ENCODE assay signal across 31 mouse cellular contexts in the genomic region with DNA sequence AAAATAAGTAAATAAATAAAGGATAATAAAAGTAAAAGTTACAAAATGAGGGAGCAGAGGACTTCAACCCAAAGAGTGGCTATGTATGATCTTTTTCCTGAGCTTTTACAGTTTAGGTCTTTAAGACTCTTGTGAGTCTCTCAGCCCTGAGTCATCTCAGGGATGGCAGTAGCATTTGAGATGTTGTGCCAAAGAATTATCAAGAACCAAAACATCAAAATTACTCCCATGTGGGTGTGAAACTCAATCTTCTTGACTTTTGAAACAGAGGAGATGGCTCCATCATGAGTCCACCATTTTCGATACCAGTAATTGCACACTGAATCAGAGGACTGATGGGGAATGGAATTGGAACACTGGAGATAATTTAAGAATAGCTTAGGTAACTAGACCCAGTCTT.
"Had no signal": no experiment of that assay in that cellular context is flagged by ENCODE, and none has a peak within 500 bp of the region (broad histone marks: within the 10 kb centered on the region; RNA-seq: fewer than 3 reads in every experiment).

No protein-coding gene starts in this region.

- H3K27ac ChIP-seq: limb, embryonic 10.5 days; limb, embryonic 12.5 days; limb, embryonic 13.5 days; limb, embryonic 15.5 days; liver, embryonic 12.5 days; liver, embryonic 13.5 days; liver, embryonic 14.5 days; liver, embryonic 15.5 days; lung, embryonic 15.5 days; macrophage; midbrain, embryonic 10.5 days; midbrain, embryonic 12.5 days; midbrain, embryonic 13.5 days; midbrain, embryonic 15.5 days; neural tube, embryonic 12.5 days had no signal

- H3K27me3 ChIP-seq: limb, embryonic 12.5 days; limb, embryonic 13.5 days; limb, embryonic 15.5 days; liver, embryonic 12.5 days; liver, embryonic 13.5 days; liver, embryonic 15.5 days; lung, embryonic 15.5 days; megakaryocyte, embryonic 14.5 days; midbrain, embryonic 12.5 days; midbrain, embryonic 13.5 days; midbrain, embryonic 15.5 days; neural tube, embryonic 12.5 days had no signal

- ATAC-seq: liver, embryonic 12.5 days; liver, postnatal 0 days; lung, postnatal 0 days; midbrain, embryonic 13.5 days; midbrain, embryonic 15.5 days; midbrain, embryonic 16.5 days had no signal

- H3K4me3 ChIP-seq: limb, embryonic 10.5 days; limb, embryonic 12.5 days; limb, embryonic 13.5 days; limb, embryonic 15.5 days; liver, embryonic 12.5 days; liver, embryonic 13.5 days; liver, embryonic 15.5 days; lung, embryonic 15.5 days; megakaryocyte, embryonic 14.5 days; midbrain, embryonic 10.5 days; midbrain, embryonic 12.5 days; midbrain, embryonic 13.5 days; midbrain, embryonic 15.5 days; myocyte; neural tube, embryonic 12.5 days had no signal

- H3K4me1 ChIP-seq: limb, embryonic 10.5 days; limb, embryonic 12.5 days; liver, embryonic 12.5 days; liver, embryonic 13.5 days; liver, embryonic 15.5 days; megakaryocyte, embryonic 14.5 days; midbrain, embryonic 10.5 days; midbrain, embryonic 12.5 days; midbrain, embryonic 13.5 days; midbrain, embryonic 15.5 days; neural tube, embryonic 12.5 days had no signal

- H3K4me2 ChIP-seq: limb, embryonic 12.5 days; limb, embryonic 13.5 days; limb, embryonic 15.5 days; liver, embryonic 11.5 days; liver, embryonic 12.5 days; liver, embryonic 13.5 days; liver, embryonic 15.5 days; lung, embryonic 14.5 days; lung, embryonic 15.5 days; midbrain, embryonic 12.5 days; midbrain, embryonic 13.5 days; midbrain, embryonic 15.5 days; neural tube, embryonic 12.5 days had no signal

- DNase-seq: left cerebral cortex, postnatal 4 days; liver; liver, embryonic 13.5 days; liver, postnatal 0 days; lung, adult 18-20 months; lung, adult 2 months; lung, embryonic 14.5 days; lung, postnatal 10 days; lung, postnatal 14 days; lung, postnatal 36 days; lung, postnatal 4 days; midbrain, embryonic 14.5 days had no signal

- H3K9me3 ChIP-seq: limb, embryonic 10.5 days; limb, embryonic 12.5 days; limb, embryonic 13.5 days; limb, embryonic 15.5 days; liver, embryonic 12.5 days; liver, embryonic 13.5 days; liver, embryonic 15.5 days; lung, embryonic 15.5 days; midbrain, embryonic 10.5 days; midbrain, embryonic 12.5 days; midbrain, embryonic 13.5 days; midbrain, embryonic 15.5 days; neural tube, embryonic 12.5 days had no signal

- H3K36me3 ChIP-seq: limb, embryonic 10.5 days; limb, embryonic 12.5 days; limb, embryonic 13.5 days; limb, embryonic 15.5 days; liver, embryonic 12.5 days; liver, embryonic 13.5 days; liver, embryonic 15.5 days; lung, embryonic 15.5 days; midbrain, embryonic 10.5 days; midbrain, embryonic 12.5 days; midbrain, embryonic 13.5 days; midbrain, embryonic 15.5 days; neural tube, embryonic 12.5 days had no signal

- H3K9ac ChIP-seq: limb, embryonic 12.5 days; limb, embryonic 13.5 days; limb, embryonic 15.5 days; liver, embryonic 12.5 days; liver, embryonic 13.5 days; liver, embryonic 14.5 days; liver, embryonic 15.5 days; liver, postnatal 0 days; lung, embryonic 14.5 days; lung, embryonic 15.5 days; midbrain, embryonic 12.5 days; midbrain, embryonic 13.5 days; midbrain, embryonic 15.5 days; neural tube, embryonic 12.5 days had no signal
